Mouse (Mus musculus): ENCODE measurements around the gene Psmb9.

DNA sequence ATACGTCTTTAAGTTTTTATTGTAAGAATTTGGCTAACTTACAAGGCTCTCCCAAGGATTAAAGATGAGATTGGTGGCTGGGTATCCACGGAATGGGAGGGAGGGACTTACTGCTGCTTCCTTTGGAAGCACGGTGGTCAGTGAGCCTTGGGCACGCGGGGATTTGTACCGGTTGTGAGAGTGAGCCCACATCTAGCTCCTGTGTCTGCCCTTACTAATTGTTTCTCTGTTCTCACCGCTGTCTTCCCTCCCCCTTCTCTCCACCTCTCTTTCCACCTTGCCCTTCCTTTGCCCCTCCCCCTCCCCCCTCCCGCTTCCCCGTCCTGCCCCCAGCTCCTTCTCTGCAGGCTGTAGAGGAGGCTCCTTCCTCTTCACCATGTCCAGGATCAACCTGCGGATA is 20.9 kb upstream of the Psmb9 start:
- TF ChIP-seq GATA1 (IDR thresholded peaks at IDR 0.05; ENCODE audit: borderline replicate concordance, low read length) (no peak), FLI1 (IDR thresholded peaks at IDR 0.05; ENCODE audit: low read length) (no peak)
